Mouse (Mus musculus): Measurements from ENCODE around the gene Alkbh4. TPM values are rescaled to one million over a fixed set of nuclear protein-coding genes. Genes with fewer than 3 reads are reported as not detected.

Gene Alkbh4
- 9.6 and 10.4 TPM in 2 replicates for polyA plus RNA-seq (2012; ENCODE audit: insufficient read depth, insufficient read length, missing spikeins)

DNA sequence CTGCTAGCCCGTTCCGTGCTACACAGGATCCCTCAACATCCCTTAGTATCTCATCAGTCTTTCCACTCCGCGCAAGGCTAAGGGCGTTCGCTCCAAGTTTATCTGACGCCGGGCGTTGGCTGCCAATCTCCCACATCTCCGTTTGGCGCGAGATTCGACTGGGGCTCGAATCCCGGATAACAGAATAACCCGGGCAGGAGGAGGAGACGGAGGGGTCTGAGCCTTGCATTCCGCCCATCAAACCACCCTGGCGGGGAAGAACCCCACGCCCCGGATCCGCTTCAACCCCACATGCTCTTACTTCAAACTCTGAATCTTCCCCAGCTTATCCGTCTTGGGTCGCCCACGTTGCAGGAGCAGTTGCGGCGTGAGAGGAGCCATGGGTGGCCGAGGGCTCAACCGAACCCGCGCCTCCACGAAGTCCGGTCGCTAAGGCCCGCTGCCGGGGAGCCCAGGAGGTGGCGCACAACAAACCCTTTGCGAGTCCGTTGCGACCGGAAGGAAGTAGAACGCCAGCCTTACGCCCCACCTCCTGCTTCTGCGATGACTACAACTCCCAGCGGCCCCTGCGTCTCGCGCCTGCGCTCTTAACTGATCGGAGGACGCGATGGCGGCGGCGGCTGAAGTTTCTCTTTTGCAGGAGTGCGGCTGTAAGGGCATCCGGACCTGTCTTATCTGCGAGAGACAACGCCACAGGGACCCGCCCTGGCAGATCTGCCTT, at the start of gene Alkbh4, which contains the start of gene Lrwd1:
Gene Alkbh4, plus strand, starts transcription at position 576 of the 721 bp plus-strand sequence.
Gene Lrwd1, minus strand, starts transcription at position 504 of the 721 bp plus-strand sequence.
- H3K27ac ChIP-seq (ENCODE audit: insufficient read depth, low read depth, low read length): peak within 1 kb of the TSS; percentile 66
- peak within 1 kb of the TSS; percentile 79 for H3K4me3 ChIP-seq (ENCODE audit: insufficient read depth, low read length)
- H3K4me1 ChIP-seq (ENCODE audit: control insufficient read depth, insufficient read depth, low read length): peaks cover 29% of the 10 kb centered on the region
- no peak for TF ChIP-seq CTCF (IDR thresholded peaks at IDR 0.05; ENCODE audit: low read depth, low read length)
- TF ChIP-seq POLR2A (IDR thresholded peaks at IDR 0.05; ENCODE audit: borderline replicate concordance, low read depth, low read length): no peak

DNA sequence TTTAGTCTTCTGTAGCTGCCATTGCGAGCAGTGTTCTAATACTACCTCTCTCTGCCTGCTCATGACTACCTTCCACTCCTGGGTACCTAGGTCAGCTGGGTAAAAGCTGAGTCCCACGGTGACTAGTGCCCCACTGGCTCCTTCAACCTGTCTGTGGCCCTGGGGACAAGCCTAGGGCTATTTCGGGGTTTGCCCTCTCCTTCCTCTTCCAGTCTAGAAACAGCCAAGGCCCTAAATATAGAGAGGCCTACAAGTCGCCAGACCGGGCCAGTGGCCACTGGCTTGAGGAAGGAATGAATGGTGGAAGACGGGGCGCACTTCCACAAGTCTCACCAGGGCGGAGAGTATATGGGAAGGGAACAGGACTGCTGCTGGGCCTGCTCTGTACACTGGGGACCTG, 49.7 kb upstream of the Alkbh4 start:
- Histone ChIP-seq H3K4me3 (ENCODE audit: insufficient read depth, low read length) (peak overlapping the region; percentile 92), H3K27ac (ENCODE audit: insufficient read depth, low read depth, low read length) (peak overlapping the region; percentile 95), H3K4me1 (ENCODE audit: control insufficient read depth, insufficient read depth, low read length) (peaks cover 39% of the 10 kb centered on the region)
- no peak for TF ChIP-seq CTCF (IDR thresholded peaks at IDR 0.05; ENCODE audit: low read depth, low read length)
- no peak for TF ChIP-seq POLR2A (IDR thresholded peaks at IDR 0.05; ENCODE audit: borderline replicate concordance, low read depth, low read length)

- TF ChIP-seq CTCF (IDR thresholded peaks at IDR 0.05; ENCODE audit: low read depth, low read length) (no peak), POLR2A (IDR thresholded peaks at IDR 0.05; ENCODE audit: borderline replicate concordance, low read depth, low read length) (no peak)
- peaks cover 43% of the 10 kb centered on the region for H3K4me1 ChIP-seq (ENCODE audit: control insufficient read depth, insufficient read depth, low read length)
- peak overlapping the region; percentile 51 for H3K27ac ChIP-seq (ENCODE audit: insufficient read depth, low read depth, low read length)
- no peak overlapping the region for H3K4me3 ChIP-seq (ENCODE audit: insufficient read depth, low read length)
Measured at GRCm38 (mm10) chr5:136088821-136089575, 46.9 kb upstream of the Alkbh4 start.

DNA sequence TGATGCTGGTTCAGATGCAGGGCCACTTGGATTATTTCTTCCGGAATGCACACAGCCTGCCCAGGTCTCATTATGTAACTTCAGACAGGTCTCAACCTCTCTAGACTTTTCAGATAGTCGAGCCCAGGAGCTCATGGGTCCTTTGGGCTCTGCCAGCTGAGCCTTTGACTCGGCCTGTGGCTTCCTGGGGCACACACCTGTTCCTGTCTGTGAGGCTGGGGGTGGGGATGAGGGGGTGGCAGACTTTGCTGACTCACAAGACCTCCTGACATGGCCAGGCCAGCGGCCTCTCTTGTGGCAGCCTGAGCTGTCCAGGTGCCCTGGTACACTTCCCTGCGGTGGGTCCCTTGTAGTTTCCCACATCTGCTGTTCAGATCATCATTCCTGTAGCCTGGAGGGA, 44.0 kb upstream of the Alkbh4 start:
- H3K27ac ChIP-seq (ENCODE audit: insufficient read depth, low read depth, low read length): no peak overlapping the region

GRCm38 (mm10) chr5:136094249-136095010, 41.5 kb upstream of the Alkbh4 start:
- TF ChIP-seq CTCF (IDR thresholded peaks at IDR 0.05; ENCODE audit: low read depth, low read length) (no peak), POLR2A (IDR thresholded peaks at IDR 0.05; ENCODE audit: borderline replicate concordance, low read depth, low read length) (no peak)
- no peak overlapping the region for H3K4me3 ChIP-seq (ENCODE audit: insufficient read depth, low read length)
- no peak overlapping the region for H3K27ac ChIP-seq (ENCODE audit: insufficient read depth, low read depth, low read length)

More for the DNA sequence above, 44.0 kb upstream of the Alkbh4 start:
- H3K4me1 ChIP-seq (ENCODE audit: control insufficient read depth, insufficient read depth, low read length): peaks cover 35% of the 10 kb centered on the region
- no peak for TF ChIP-seq POLR2A (IDR thresholded peaks at IDR 0.05; ENCODE audit: borderline replicate concordance, low read depth, low read length)
- no peak for TF ChIP-seq CTCF (IDR thresholded peaks at IDR 0.05; ENCODE audit: low read depth, low read length)
- H3K4me3 ChIP-seq (ENCODE audit: insufficient read depth, low read length): no peak overlapping the region

DNA sequence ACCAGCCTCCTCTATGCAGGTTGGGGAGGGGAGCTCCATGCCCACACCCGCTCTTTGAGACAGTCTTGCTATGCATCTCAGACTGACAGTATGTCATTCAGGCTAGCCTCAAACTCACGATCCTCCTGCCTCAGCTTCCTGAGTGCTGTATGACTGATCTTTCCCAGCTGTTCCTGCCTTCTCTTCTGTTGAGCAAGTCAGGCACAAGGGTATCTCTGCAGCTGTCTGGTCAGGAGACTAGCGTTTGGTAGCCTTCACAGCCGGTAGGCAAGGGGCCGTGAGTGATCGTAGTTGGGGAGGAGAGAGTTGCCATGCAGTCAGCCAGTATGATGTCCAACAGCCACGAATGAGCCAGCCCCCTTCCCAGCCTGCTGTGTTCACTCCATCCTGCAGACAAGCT, 40.9 kb upstream of the Alkbh4 start:
- Histone ChIP-seq H3K4me3 (ENCODE audit: insufficient read depth, low read length) (no peak overlapping the region), H3K27ac (ENCODE audit: insufficient read depth, low read depth, low read length) (no peak overlapping the region), H3K4me1 (ENCODE audit: control insufficient read depth, insufficient read depth, low read length) (peaks cover 13% of the 10 kb centered on the region)
- TF ChIP-seq POLR2A (IDR thresholded peaks at IDR 0.05; ENCODE audit: borderline replicate concordance, low read depth, low read length) (no peak), CTCF (IDR thresholded peaks at IDR 0.05; ENCODE audit: low read depth, low read length) (no peak)

More at GRCm38 (mm10) chr5:136094249-136095010, 41.5 kb upstream of the Alkbh4 start:
- H3K4me1 ChIP-seq (ENCODE audit: control insufficient read depth, insufficient read depth, low read length): peaks cover 16% of the 10 kb centered on the region

GRCm38 (mm10) chr5:136098536-136098935, 37.4 kb upstream of the Alkbh4 start:
- no peak overlapping the region for H3K4me3 ChIP-seq (ENCODE audit: insufficient read depth, low read length)
- H3K27ac ChIP-seq (ENCODE audit: insufficient read depth, low read depth, low read length): no peak overlapping the region

DNA sequence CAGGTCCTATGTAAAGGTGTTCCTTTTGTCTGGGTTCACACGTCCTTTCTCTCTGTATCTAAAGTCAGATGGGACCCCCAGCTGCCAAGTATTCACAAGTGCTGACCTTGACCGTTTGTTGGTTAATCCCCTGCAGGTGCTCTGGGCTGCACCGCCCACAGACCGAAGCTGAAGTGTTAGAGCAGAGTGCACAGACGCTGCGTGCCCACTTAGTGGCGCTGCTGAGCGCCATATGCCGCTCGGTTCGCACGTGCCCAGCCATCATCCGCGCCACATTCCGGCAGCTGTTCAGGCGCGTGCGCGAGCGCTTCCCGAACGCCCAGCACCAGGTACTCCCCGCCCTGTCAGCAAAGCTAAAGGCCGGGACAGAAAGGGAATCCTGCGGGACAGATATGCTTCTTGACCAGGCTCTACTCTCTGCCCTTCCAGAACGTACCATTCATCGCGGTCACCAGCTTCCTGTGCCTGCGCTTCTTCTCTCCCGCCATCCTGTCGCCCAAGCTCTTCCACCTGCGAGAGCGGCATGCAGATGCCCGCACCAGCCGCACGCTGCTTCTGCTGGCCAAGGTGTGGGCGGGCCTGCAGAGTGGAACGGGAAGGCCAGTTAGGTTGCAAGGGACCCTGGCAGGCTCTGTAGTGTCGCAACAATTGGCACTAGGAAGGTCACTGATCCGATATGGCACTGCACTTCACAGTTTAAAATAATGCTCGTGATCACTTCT, 33.7 kb upstream of the Alkbh4 start:
- H3K4me1 ChIP-seq (ENCODE audit: control insufficient read depth, insufficient read depth, low read length): peaks cover 8% of the 10 kb centered on the region; the same call in 1 of the 2 replicates
- peak; percentile 39 for TF ChIP-seq CTCF (IDR thresholded peaks at IDR 0.05; ENCODE audit: low read depth, low read length)
- TF ChIP-seq POLR2A (IDR thresholded peaks at IDR 0.05; ENCODE audit: borderline replicate concordance, low read depth, low read length): no peak
- H3K4me3 ChIP-seq (ENCODE audit: insufficient read depth, low read length): no peak overlapping the region
- no peak overlapping the region for H3K27ac ChIP-seq (ENCODE audit: insufficient read depth, low read depth, low read length)

More at GRCm38 (mm10) chr5:136098536-136098935, 37.4 kb upstream of the Alkbh4 start:
- peaks cover 11% of the 10 kb centered on the region for H3K4me1 ChIP-seq (ENCODE audit: control insufficient read depth, insufficient read depth, low read length)
- no peak for TF ChIP-seq POLR2A (IDR thresholded peaks at IDR 0.05; ENCODE audit: borderline replicate concordance, low read depth, low read length)
- TF ChIP-seq CTCF (IDR thresholded peaks at IDR 0.05; ENCODE audit: low read depth, low read length): no peak

DNA sequence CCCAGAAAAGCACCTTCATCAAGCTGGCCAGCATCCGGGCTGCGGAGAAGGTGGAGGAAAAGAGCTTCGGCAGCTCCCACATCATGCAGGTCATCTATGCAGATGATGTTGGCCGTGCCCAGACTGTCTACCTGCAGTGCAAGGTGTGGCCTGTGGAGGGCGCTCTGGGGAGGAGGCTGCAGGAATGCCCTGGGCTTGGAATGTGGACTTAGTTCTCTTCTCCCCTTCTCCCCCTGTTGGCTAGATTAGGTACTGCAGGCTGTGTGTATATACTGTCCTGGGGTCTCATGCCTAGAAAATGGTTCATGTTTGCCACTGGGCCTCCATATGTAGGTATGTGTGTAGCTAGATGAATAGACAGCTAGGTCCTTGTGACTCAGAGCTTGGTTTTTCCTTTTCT, 31.4 kb upstream of the Alkbh4 start:
- H3K4me3 ChIP-seq (ENCODE audit: insufficient read depth, low read length): no peak overlapping the region
- TF ChIP-seq POLR2A (IDR thresholded peaks at IDR 0.05; ENCODE audit: borderline replicate concordance, low read depth, low read length): no peak
- TF ChIP-seq CTCF (IDR thresholded peaks at IDR 0.05; ENCODE audit: low read depth, low read length): peak; percentile 48; the same call in 1 of the 2 replicates
- H3K27ac ChIP-seq (ENCODE audit: insufficient read depth, low read depth, low read length): no peak overlapping the region
- H3K4me1 ChIP-seq (ENCODE audit: control insufficient read depth, insufficient read depth, low read length): peaks cover 22% of the 10 kb centered on the region
